ENCODE assay signal across 18 mouse cellular contexts in the genomic region with DNA sequence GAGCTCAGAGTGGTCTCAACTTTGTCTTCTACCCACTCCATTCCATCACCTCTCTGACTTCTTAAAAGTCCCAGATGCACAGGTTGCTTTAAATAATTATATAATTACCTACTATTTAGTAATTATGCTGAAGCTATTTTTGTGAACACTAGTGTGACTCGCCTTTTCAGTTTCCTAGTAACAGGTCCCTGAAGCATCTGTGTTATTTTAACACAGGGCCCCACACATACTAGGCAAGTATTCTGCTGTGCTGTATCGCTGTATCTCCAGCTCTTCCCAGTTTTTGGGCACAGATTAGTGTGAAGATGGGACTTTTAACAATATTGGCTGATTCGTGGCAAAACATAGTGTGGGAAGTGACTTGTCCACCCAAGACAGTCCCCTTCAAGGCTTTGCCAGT. TPM values are rescaled to one million over a fixed set of nuclear protein-coding genes. Genes with fewer than 3 reads are reported as not detected.
"Had no signal": no experiment of that assay in that cellular context is flagged by ENCODE, and none has a peak within 500 bp of the region (broad histone marks: within the 10 kb centered on the region; RNA-seq: fewer than 3 reads in every experiment).

No protein-coding gene starts in this region.

- H3K27ac ChIP-seq: neural tube, embryonic 12.5 days; neural tube, embryonic 13.5 days; neural tube, embryonic 15.5 days; stomach, embryonic 15.5 days; stomach, postnatal 0 days had no signal

- H3K4me3 ChIP-seq: neural tube, embryonic 12.5 days; neural tube, embryonic 13.5 days; neural tube, embryonic 15.5 days; stomach, embryonic 15.5 days had no signal

- DNase-seq: retina, postnatal 1 day; right cerebral cortex, adult 18-20 months; right cerebral cortex, postnatal 14 days; right cerebral cortex, postnatal 25 days; right cerebral cortex, postnatal 4 days; spleen, adult 18-20 months; thymus, adult 18-20 months; thymus, adult 2 months; thymus, postnatal 14 days; thymus, postnatal 25 days; thymus, postnatal 36 days; thymus, postnatal 4 days had no signal

RNA-seq across cellular contexts. Expression of a gene that starts 43.7 kb away (rescaled TPM):
- total RNA-seq: neutrophil, adult 5-6 weeks had no signal
